Mouse (Mus musculus): ENCODE data around the gene H2-Q10. TPM values are rescaled to one million over a fixed set of nuclear protein-coding genes. Genes with fewer than 3 reads are reported as not detected.
A peak's percentile ranks its signal among the peaks of the same experiment; 100 is the strongest.
"Not testable (repeated sequence)": the region's sequence is repeated elsewhere in the genome, so short reads cannot be mapped to it uniquely, and the experiment has no call there.

The H2-Q10 gene
- polyA plus RNA-seq, 1 experiment from 2014 or later, result 0.36 TPM

GRCm38 (mm10) chr17:35435577-35435976, 34.3 kb upstream of the H2-Q10 start:
- not testable (repeated sequence) for DNase-seq (ENCODE audit: extremely low spot score, low spot score)
- WGBS, result 82% methylated on average over 3 of the region's 3 CpGs

GRCm38 (mm10) chr17:35437386-35437936, 32.4 kb upstream of the H2-Q10 start:
- H3K36me3 ChIP-seq (replicated peaks); H3K4me3 ChIP-seq; H3K27ac ChIP-seq; H3K9me3 ChIP-seq; DNase-seq (ENCODE audit: extremely low spot score, low spot score): not testable (repeated sequence)
- 63% methylated on average over 1 of the region's 1 CpGs for WGBS
- peaks cover 15% of the 10 kb centered on the region for H3K4me1 ChIP-seq
- peaks cover 35% of the 10 kb centered on the region for H3K27me3 ChIP-seq (ENCODE audit: poor library complexity, severe bottlenecking)

More at GRCm38 (mm10) chr17:35435577-35435976, 34.3 kb upstream of the H2-Q10 start:
- H3K27ac ChIP-seq; H3K9me3 ChIP-seq; H3K4me3 ChIP-seq; H3K36me3 ChIP-seq (replicated peaks): not testable (repeated sequence)
- Histone ChIP-seq H3K27me3 (ENCODE audit: poor library complexity, severe bottlenecking) (peaks cover 35% of the 10 kb centered on the region), H3K4me1 (peaks cover 15% of the 10 kb centered on the region)

GRCm38 (mm10) chr17:35438395-35438794, 31.5 kb upstream of the H2-Q10 start:
- DNase-seq (ENCODE audit: extremely low spot score, low spot score); H3K36me3 ChIP-seq (replicated peaks); H3K9me3 ChIP-seq; H3K27ac ChIP-seq: not testable (repeated sequence)
- 84% methylated on average over 3 of the region's 3 CpGs for WGBS
- H3K27me3 ChIP-seq (ENCODE audit: poor library complexity, severe bottlenecking), result peaks cover 35% of the 10 kb centered on the region
- H3K4me1 ChIP-seq, result peaks cover 15% of the 10 kb centered on the region
- peak overlapping the region; percentile 61; the same call in 1 of the 2 replicates for H3K4me3 ChIP-seq

- Histone ChIP-seq H3K4me1 (peaks cover 15% of the 10 kb centered on the region), H3K27ac (peak within 1 kb of the TSS; percentile 81), H3K4me3 (peak within 1 kb of the TSS; percentile 61), H3K27me3 (ENCODE audit: poor library complexity, severe bottlenecking) (peaks cover 35% of the 10 kb centered on the region)
- H3K9me3 ChIP-seq; H3K36me3 ChIP-seq (replicated peaks): not testable (repeated sequence)
- 3% methylated on average over 18 of the region's 18 CpGs for WGBS
- DNase-seq (ENCODE audit: extremely low spot score, low spot score), result peak; percentile 76
Measured at GRCm38 (mm10) chr17:35438885-35439284, 31.0 kb upstream of the H2-Q10 start, which contains the start of gene H2-Q7. Gene H2-Q7, plus strand, starts transcription at chr17:35439155.

- peak overlapping the region; percentile 81 for H3K27ac ChIP-seq
Measured at GRCm38 (mm10) chr17:35439295-35439747, 30.6 kb upstream of the H2-Q10 start.

GRCm38 (mm10) chr17:35439925-35440645, 29.8 kb upstream of the H2-Q10 start:
- H3K27me3 ChIP-seq (ENCODE audit: poor library complexity, severe bottlenecking), result peaks cover 35% of the 10 kb centered on the region
- H3K9me3 ChIP-seq; H3K36me3 ChIP-seq (replicated peaks); H3K27ac ChIP-seq: not testable (repeated sequence)
- peak overlapping the region; percentile 61 for H3K4me3 ChIP-seq
- H3K4me1 ChIP-seq, result peaks cover 15% of the 10 kb centered on the region
- WGBS, result 45% methylated on average over 27 of the region's 27 CpGs
- peak; percentile 24 for DNase-seq (ENCODE audit: extremely low spot score, low spot score)

More at GRCm38 (mm10) chr17:35439295-35439747, 30.6 kb upstream of the H2-Q10 start:
- 1% methylated on average over 47 of the region's 48 CpGs for WGBS
- H3K9me3 ChIP-seq; H3K36me3 ChIP-seq (replicated peaks): not testable (repeated sequence)
- Histone ChIP-seq H3K4me1 (peaks cover 15% of the 10 kb centered on the region), H3K27me3 (ENCODE audit: poor library complexity, severe bottlenecking) (peaks cover 35% of the 10 kb centered on the region), H3K4me3 (peak overlapping the region; percentile 61)
- peak; percentile 56 for DNase-seq (ENCODE audit: extremely low spot score, low spot score)

- H3K27me3 ChIP-seq (ENCODE audit: poor library complexity, severe bottlenecking), result peaks cover 27% of the 10 kb centered on the region
- not testable (repeated sequence) for H3K36me3 ChIP-seq (replicated peaks); H3K4me3 ChIP-seq; H3K27ac ChIP-seq; H3K9me3 ChIP-seq
- 84% methylated on average over 2 of the region's 2 CpGs for WGBS
- DNase-seq (ENCODE audit: extremely low spot score, low spot score), result peak; percentile 12
- peaks cover 15% of the 10 kb centered on the region for H3K4me1 ChIP-seq
Measured at GRCm38 (mm10) chr17:35442376-35442775, 27.5 kb upstream of the H2-Q10 start.

GRCm38 (mm10) chr17:35444510-35444909, 25.4 kb upstream of the H2-Q10 start:
- DNase-seq (ENCODE audit: extremely low spot score, low spot score); H3K27me3 ChIP-seq (ENCODE audit: poor library complexity, severe bottlenecking); H3K4me3 ChIP-seq; H3K4me1 ChIP-seq; H3K36me3 ChIP-seq (replicated peaks); H3K27ac ChIP-seq; H3K9me3 ChIP-seq: not testable (repeated sequence)
- WGBS, result 81% methylated on average over 2 of the region's 2 CpGs

GRCm38 (mm10) chr17:35458247-35458646, 11.6 kb upstream of the H2-Q10 start:
- not testable (repeated sequence) for DNase-seq (ENCODE audit: extremely low spot score, low spot score)

GRCm38 (mm10) chr17:35460513-35461341, 9.2 kb upstream of the H2-Q10 start:
- not testable (repeated sequence) for DNase-seq (ENCODE audit: extremely low spot score, low spot score); H3K4me1 ChIP-seq; H3K27ac ChIP-seq; H3K27me3 ChIP-seq (ENCODE audit: poor library complexity, severe bottlenecking); H3K9me3 ChIP-seq; H3K4me3 ChIP-seq; H3K36me3 ChIP-seq (replicated peaks)
- 60% methylated on average over 1 of the region's 9 CpGs for WGBS

More at GRCm38 (mm10) chr17:35458247-35458646, 11.6 kb upstream of the H2-Q10 start:
- H3K4me3 ChIP-seq; H3K36me3 ChIP-seq (replicated peaks); H3K4me1 ChIP-seq; H3K9me3 ChIP-seq; H3K27ac ChIP-seq; H3K27me3 ChIP-seq (ENCODE audit: poor library complexity, severe bottlenecking): not testable (repeated sequence)
- WGBS, result no CpG with 5 or more reads among the region's 1 CpGs

- H3K27ac ChIP-seq; H3K9me3 ChIP-seq; H3K36me3 ChIP-seq (replicated peaks); H3K4me3 ChIP-seq: not testable (repeated sequence)
- Histone ChIP-seq H3K27me3 (ENCODE audit: poor library complexity, severe bottlenecking) (peaks cover 24% of the 10 kb centered on the region), H3K4me1 (peaks cover 11% of the 10 kb centered on the region)
- DNase-seq (ENCODE audit: extremely low spot score, low spot score), result peak; percentile 58
- 8% methylated on average over 8 of the region's 8 CpGs for WGBS
Measured at GRCm38 (mm10) chr17:35465651-35466050, 4.2 kb upstream of the H2-Q10 start.

GRCm38 (mm10) chr17:35468936-35469335, 953 bp upstream of the H2-Q10 start:
- not testable (repeated sequence) for DNase-seq (ENCODE audit: extremely low spot score, low spot score); H3K27ac ChIP-seq; H3K9me3 ChIP-seq; H3K4me3 ChIP-seq; H3K36me3 ChIP-seq (replicated peaks)
- H3K4me1 ChIP-seq, result peaks cover 13% of the 10 kb centered on the region
- 71% methylated on average over 3 of the region's 3 CpGs for WGBS
- peaks cover 51% of the 10 kb centered on the region for H3K27me3 ChIP-seq (ENCODE audit: poor library complexity, severe bottlenecking)
